ENCODE assay signal across 8 mouse cellular contexts in the genomic region with DNA sequence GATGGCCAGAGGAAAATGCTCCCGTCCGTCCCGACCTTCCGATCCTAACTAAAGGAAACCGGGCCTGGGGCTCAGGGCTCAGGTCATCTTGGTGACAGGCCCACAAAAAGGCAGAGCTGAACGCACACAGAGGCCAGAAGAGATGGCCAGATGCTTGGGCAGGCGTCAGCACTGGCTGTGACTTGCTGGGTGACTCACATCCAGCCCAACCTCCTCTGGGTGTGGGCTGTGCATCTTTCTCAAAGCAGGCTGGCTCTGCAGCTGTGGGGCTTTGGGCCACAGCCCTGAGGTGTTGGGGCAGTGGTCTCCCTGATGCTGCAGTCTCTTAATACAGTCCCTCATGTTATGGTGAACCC. TPM values are rescaled to one million over a fixed set of nuclear protein-coding genes. Genes with fewer than 3 reads are reported as not detected.
DNase-seq lines count a peak whose midpoint lies in the region; ATAC-seq and TF ChIP-seq lines count a peak whose summit lies in the region.

No protein-coding gene starts in this region.

- H3K27me3 ChIP-seq in forebrain, embryonic 13.5 days: no peaks in the 10 kb centered on the region
- H3K27me3 ChIP-seq in limb, embryonic 14.5 days (ENCODE audit: control insufficient read depth, insufficient read depth, low read length): no peaks in the 10 kb centered on the region
- no peaks in the 10 kb centered on the region for H3K27me3 ChIP-seq in neural tube, embryonic 13.5 days

- H3K4me2 ChIP-seq in forebrain, embryonic 13.5 days: peak overlapping the region; percentile 65
- H3K4me2 ChIP-seq in limb, embryonic 14.5 days (replicated peaks; ENCODE audit: low read depth, low read length, severe bottlenecking): peak overlapping the region; percentile 77
- peak overlapping the region; percentile 56 for H3K4me2 ChIP-seq in neural tube, embryonic 13.5 days

- peak in 1 of 2 experiments; percentile 63 for DNase-seq in layer of hippocampus, adult 2 months (ENCODE audit: low spot score in 2 of 2)
- no peak for DNase-seq in layer of hippocampus, adult 9-11 months
- DNase-seq in brain, adult 2 months (ENCODE audit: low read depth, low spot score): peak; percentile 92
- DNase-seq in limb, embryonic 14.5 days (ENCODE audit: low spot score): peak; percentile 64
- DNase-seq in right cerebral cortex, postnatal 10 days (ENCODE audit: low spot score in 2 of 2): no peak
- DNase-seq in testis, postnatal 10 days (ENCODE audit: low spot score): no peak

- H3K9me3 ChIP-seq in forebrain, embryonic 13.5 days (replicated peaks): no peaks in the 10 kb centered on the region
- H3K9me3 ChIP-seq in limb, embryonic 14.5 days (ENCODE audit: control insufficient read depth, low read length): no peaks in the 10 kb centered on the region
- no peaks in the 10 kb centered on the region for H3K9me3 ChIP-seq in neural tube, embryonic 13.5 days

- ATAC-seq in forebrain, embryonic 13.5 days: peak; percentile 59
- peak; percentile 73 for ATAC-seq in limb, embryonic 14.5 days (ENCODE audit: low FRiP score, low read depth)
- ATAC-seq in neural tube, embryonic 13.5 days (ENCODE audit: low read depth): peak; percentile 57

- H3K4me1 ChIP-seq in forebrain, embryonic 13.5 days: peaks cover 86% of the 10 kb centered on the region
- H3K4me1 ChIP-seq in limb, embryonic 14.5 days (ENCODE audit: control insufficient read depth, insufficient read depth, low read length): peaks cover 78% of the 10 kb centered on the region
- H3K4me1 ChIP-seq in neural tube, embryonic 13.5 days (replicated peaks): peaks cover 90% of the 10 kb centered on the region

- TF ChIP-seq POLR2A in limb, embryonic 14.5 days (IDR thresholded peaks at IDR 0.05; ENCODE audit: borderline replicate concordance, extremely low read depth, insufficient read depth, insufficient read length): no peak

- peak overlapping the region; percentile 96 for H3K27ac ChIP-seq in layer of hippocampus, adult 2 months
- H3K27ac ChIP-seq in forebrain, embryonic 13.5 days: peak overlapping the region; percentile 100
- peak overlapping the region; percentile 96 for H3K27ac ChIP-seq in limb, embryonic 14.5 days (replicated peaks; ENCODE audit: low read depth, low read length)
- peak overlapping the region; percentile 98 for H3K27ac ChIP-seq in neural tube, embryonic 13.5 days (replicated peaks)

- H3K36me3 ChIP-seq in forebrain, embryonic 13.5 days (ENCODE audit: poor library complexity, severe bottlenecking): no peaks in the 10 kb centered on the region
- no peaks in the 10 kb centered on the region for H3K36me3 ChIP-seq in limb, embryonic 14.5 days (ENCODE audit: control insufficient read depth, insufficient read depth, low read length)
- H3K36me3 ChIP-seq in neural tube, embryonic 13.5 days: no peaks in the 10 kb centered on the region

- no peak for TF ChIP-seq CTCF in layer of hippocampus, adult 2 months (conservative IDR thresholded peaks at IDR 0.05)

- peak overlapping the region; percentile 56 for H3K9ac ChIP-seq in forebrain, embryonic 13.5 days
- H3K9ac ChIP-seq in limb, embryonic 14.5 days (ENCODE audit: low read depth, low read length, severe bottlenecking): peak overlapping the region; percentile 47
- peak overlapping the region; percentile 70 for H3K9ac ChIP-seq in neural tube, embryonic 13.5 days

- 0% methylated on average over 7 of the region's 7 CpGs for WGBS in forebrain, embryonic 13.5 days
- 6% methylated on average over 7 of the region's 7 CpGs for WGBS in limb, embryonic 14.5 days
- WGBS in neural tube, embryonic 13.5 days: 1% methylated on average over 7 of the region's 7 CpGs

- peak overlapping the region; percentile 56 for H3K4me3 ChIP-seq in layer of hippocampus, adult 2 months
- peak overlapping the region; percentile 15; the same call in 1 of the 2 replicates for H3K4me3 ChIP-seq in forebrain, embryonic 13.5 days
- peak overlapping the region; percentile 36 for H3K4me3 ChIP-seq in limb, embryonic 14.5 days (replicated peaks; ENCODE audit: low read length)
- peak overlapping the region; percentile 20 for H3K4me3 ChIP-seq in neural tube, embryonic 13.5 days

RNA-seq across cellular contexts. Expression of a gene that starts 37.5 kb away (rescaled TPM):
- total RNA-seq in layer of hippocampus, adult 2 months (2021): 100 to 1,000 TPM; 285 to 307 TPM
- polyA plus RNA-seq in forebrain, embryonic 13.5 days (2015; fragmentation: Nextera tagmentation; extraction: Ambion mirVana): 25.6 and 27.3 TPM in 2 replicates
- 75.9 and 89.8 TPM in 2 replicates for polyA plus RNA-seq in limb, embryonic 14.5 days (2012; rRNA removed)
- polyA plus RNA-seq in limb, embryonic 14.5 days (2014; fragmentation: Nextera tagmentation; extraction: Ambion mirVana): 37.0 and 39.3 TPM in 2 replicates
- polyA plus RNA-seq in neural tube, embryonic 13.5 days (2015; fragmentation: Nextera tagmentation; extraction: Ambion mirVana): 29.2 and 30.4 TPM in 2 replicates

Comparison
In these comparisons a context has a peak if more than half of its experiments do, and no peak if none do; other contexts are left out.
1. DNase-seq: peak in brain, adult 2 months (single experiment) and limb, embryonic 14.5 days (single experiment); none in layer of hippocampus, adult 9-11 months (single experiment), right cerebral cortex, postnatal 10 days (0 of 2) and testis, postnatal 10 days (single experiment).
2. Peak in every context shown above with its lines, with median percentiles within 50 percentile points of each other: H3K27ac ChIP-seq, H3K4me3 ChIP-seq, ATAC-seq, H3K4me2 ChIP-seq and H3K9ac ChIP-seq.